Mouse (Mus musculus): ENCODE measurements at regions not wholly inside any gene's neighbourhood (a gene's known extent, or its start where the extent isn't known, plus 50 kb on each side); places are given as distances from the start of the nearest gene placed in this dataset.

DNA sequence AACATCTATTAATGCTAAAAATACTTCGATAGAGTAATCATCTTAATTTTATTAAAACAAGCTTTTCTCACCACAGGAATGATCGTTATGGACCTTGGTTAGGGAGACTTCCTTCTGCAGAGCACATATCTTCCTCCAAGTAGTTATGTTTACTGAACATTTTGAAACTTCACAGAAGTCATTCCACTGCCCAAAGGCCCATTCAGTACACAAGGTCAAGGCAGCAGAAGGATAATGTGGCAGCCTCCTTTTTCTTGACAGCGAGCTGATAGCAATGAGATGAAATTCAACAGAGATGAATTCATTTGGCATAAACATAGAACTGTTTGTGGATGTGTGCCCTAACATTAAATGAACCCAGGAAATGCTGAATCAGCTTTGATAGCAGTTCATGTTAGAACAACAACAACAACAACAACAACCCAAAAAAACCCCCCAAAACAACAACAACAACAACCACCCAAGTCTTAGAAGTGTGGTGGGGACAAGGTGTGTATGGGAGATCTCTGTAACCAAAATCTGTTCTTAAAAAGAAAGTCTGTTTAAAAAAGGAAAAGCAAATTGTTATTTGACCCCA is 56.6 kb upstream of the Raph1 start:
- Histone ChIP-seq H3K27ac (ENCODE audit: low read length) (no peak overlapping the region), H3K36me3 (ENCODE audit: control insufficient read depth, insufficient read depth) (no peaks in the 10 kb centered on the region), H3K27me3 (ENCODE audit: control insufficient read depth, insufficient read depth, low read depth, low read length) (no peaks in the 10 kb centered on the region), H3K4me2 (ENCODE audit: low read depth, low read length) (no peak overlapping the region), H3K4me1 (ENCODE audit: control insufficient read depth, low read depth, low read length) (no peaks in the 10 kb centered on the region; the same call in 1 of the 2 replicates), H3K4me3 (ENCODE audit: low read depth, low read length) (no peak overlapping the region), H3K9ac (ENCODE audit: low read depth, low read length) (no peak overlapping the region), H3K9me3 (replicated peaks; ENCODE audit: control insufficient read depth, low read length) (no peaks in the 10 kb centered on the region)
- 57% methylated on average over 3 of the region's 3 CpGs for WGBS (ENCODE audit: insufficient replicate concordance)
- no peak for ATAC-seq (ENCODE audit: low read depth)

DNA sequence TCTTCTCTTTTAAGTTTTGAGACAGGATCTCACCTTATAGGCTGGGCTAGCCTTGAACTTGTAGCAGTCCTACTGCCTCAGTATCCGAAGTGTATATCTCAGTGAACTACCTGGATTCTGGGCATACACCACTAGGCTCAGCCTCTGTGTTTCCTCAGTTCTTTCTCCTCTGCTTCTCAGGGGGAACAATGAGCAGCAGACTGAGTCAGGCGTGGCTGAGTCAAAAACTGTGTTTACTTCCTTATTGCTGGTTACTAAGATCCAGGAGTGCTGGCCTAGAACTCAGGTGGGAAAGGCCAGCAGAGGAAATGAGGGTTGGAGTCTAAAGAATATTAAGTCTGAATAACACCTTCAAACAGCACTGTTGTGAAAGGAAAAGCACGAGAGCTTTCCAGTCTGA is 54.9 kb upstream of the Raph1 start:
- Histone ChIP-seq H3K27ac (ENCODE audit: low read length) (no peak overlapping the region), H3K4me1 (ENCODE audit: control insufficient read depth, low read depth, low read length) (no peaks in the 10 kb centered on the region), H3K4me3 (ENCODE audit: low read depth, low read length) (no peak overlapping the region), H3K36me3 (ENCODE audit: control insufficient read depth, insufficient read depth) (no peaks in the 10 kb centered on the region), H3K9ac (ENCODE audit: low read depth, low read length) (no peak overlapping the region), H3K27me3 (ENCODE audit: control insufficient read depth, insufficient read depth, low read depth, low read length) (no peaks in the 10 kb centered on the region), H3K4me2 (ENCODE audit: low read depth, low read length) (no peak overlapping the region), H3K9me3 (replicated peaks; ENCODE audit: control insufficient read depth, low read length) (no peaks in the 10 kb centered on the region)
- ATAC-seq (ENCODE audit: low read depth): no peak
- WGBS (ENCODE audit: insufficient replicate concordance): 53% methylated on average over 3 of the region's 3 CpGs

DNA sequence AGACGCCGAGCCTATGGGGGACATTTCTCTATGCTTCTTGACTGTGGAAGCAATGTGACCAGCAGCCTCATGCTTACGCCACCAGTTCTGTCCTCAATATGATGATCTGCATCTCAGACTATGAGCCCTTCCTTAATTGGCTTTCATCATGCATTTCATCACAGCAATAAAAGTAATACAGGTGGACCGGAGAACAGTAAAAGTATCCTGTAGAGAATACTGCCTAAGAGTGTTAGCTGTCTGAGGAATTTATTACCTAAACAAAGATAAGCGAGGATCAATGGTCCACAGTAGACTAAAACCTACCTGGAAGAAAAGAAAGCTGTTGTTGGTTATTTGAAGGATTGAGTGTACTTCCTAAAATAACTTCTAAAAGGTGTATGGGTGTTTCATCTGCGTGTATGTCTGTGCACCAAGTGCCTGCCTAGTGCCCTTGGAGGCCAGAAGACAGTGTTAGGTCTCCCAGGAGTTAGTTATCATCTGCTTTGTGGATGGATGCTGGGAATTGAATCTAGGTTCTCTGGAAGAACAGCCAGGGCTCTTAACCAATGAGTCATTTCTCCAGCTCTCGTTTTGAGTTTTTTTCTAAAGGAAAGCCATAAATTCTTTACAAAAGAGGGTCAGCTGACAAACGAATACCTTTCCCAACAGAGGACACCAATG is 54.3 kb upstream of the Raph1 start:
- Histone ChIP-seq H3K9me3 (replicated peaks; ENCODE audit: control insufficient read depth, low read length) (no peaks in the 10 kb centered on the region), H3K4me2 (ENCODE audit: low read depth, low read length) (no peak overlapping the region), H3K4me1 (ENCODE audit: control insufficient read depth, low read depth, low read length) (no peaks in the 10 kb centered on the region), H3K36me3 (ENCODE audit: control insufficient read depth, insufficient read depth) (no peaks in the 10 kb centered on the region), H3K9ac (ENCODE audit: low read depth, low read length) (no peak overlapping the region), H3K27me3 (ENCODE audit: control insufficient read depth, insufficient read depth, low read depth, low read length) (no peaks in the 10 kb centered on the region), H3K4me3 (ENCODE audit: low read depth, low read length) (no peak overlapping the region), H3K27ac (ENCODE audit: low read length) (no peak overlapping the region)
- no peak for ATAC-seq (ENCODE audit: low read depth)
- WGBS (ENCODE audit: insufficient replicate concordance): 58% methylated on average over 8 of the region's 8 CpGs

DNA sequence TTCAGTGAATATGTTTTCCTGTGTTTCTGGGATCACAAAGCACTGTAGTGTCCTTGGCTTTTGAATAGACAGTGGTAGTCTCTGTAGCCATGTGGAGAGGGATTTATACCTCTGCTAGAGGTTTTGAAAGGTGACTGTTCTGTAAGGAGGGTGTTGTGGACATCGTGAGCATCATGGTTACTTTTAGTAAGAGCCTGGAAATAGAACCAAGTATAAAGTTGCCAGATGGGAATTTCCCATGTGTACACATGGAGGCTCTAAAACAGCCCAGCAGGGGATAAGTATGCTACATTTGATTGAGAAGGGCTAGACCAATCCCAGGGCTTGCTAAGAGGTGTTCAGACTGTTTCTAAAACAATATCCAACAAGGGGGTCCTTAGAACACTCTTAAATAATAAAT is 51.5 kb upstream of the Raph1 start:
- Histone ChIP-seq H3K36me3 (ENCODE audit: control insufficient read depth, insufficient read depth) (no peaks in the 10 kb centered on the region), H3K4me3 (ENCODE audit: low read depth, low read length) (no peak overlapping the region), H3K4me1 (ENCODE audit: control insufficient read depth, low read depth, low read length) (no peaks in the 10 kb centered on the region), H3K9me3 (replicated peaks; ENCODE audit: control insufficient read depth, low read length) (no peaks in the 10 kb centered on the region), H3K9ac (ENCODE audit: low read depth, low read length) (no peak overlapping the region), H3K27me3 (ENCODE audit: control insufficient read depth, insufficient read depth, low read depth, low read length) (no peaks in the 10 kb centered on the region), H3K27ac (ENCODE audit: low read length) (no peak overlapping the region), H3K4me2 (ENCODE audit: low read depth, low read length) (no peak overlapping the region)
- WGBS (ENCODE audit: insufficient replicate concordance): 61% methylated on average over 1 of the region's 1 CpGs
- ATAC-seq (ENCODE audit: low read depth): no peak

DNA sequence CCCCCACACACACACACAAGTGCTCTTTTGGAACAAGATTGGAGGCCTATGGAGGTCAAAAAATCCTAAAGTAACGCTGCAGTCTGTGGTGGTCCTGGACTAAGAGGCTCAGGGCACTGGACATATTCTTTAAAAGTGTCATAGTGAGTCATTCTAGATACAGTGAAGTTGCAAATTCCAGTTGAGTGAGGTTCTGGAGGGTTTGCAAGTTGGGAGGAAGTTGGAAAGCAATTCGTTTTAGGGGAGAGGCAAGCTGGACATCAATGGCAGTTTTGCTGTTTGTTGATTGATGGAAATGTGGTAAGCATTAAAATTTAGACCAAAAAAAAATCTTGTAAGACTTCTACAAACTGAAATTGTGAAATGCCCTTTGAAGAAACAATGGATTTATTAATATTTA is 50.0 kb upstream of the Raph1 start:
- Histone ChIP-seq H3K4me3 (ENCODE audit: low read depth, low read length) (no peak overlapping the region), H3K9me3 (replicated peaks; ENCODE audit: control insufficient read depth, low read length) (no peaks in the 10 kb centered on the region), H3K9ac (ENCODE audit: low read depth, low read length) (no peak overlapping the region), H3K27me3 (ENCODE audit: control insufficient read depth, insufficient read depth, low read depth, low read length) (no peaks in the 10 kb centered on the region), H3K4me2 (ENCODE audit: low read depth, low read length) (no peak overlapping the region), H3K4me1 (ENCODE audit: control insufficient read depth, low read depth, low read length) (no peaks in the 10 kb centered on the region), H3K27ac (ENCODE audit: low read length) (no peak overlapping the region), H3K36me3 (ENCODE audit: control insufficient read depth, insufficient read depth) (no peaks in the 10 kb centered on the region)
- ATAC-seq (ENCODE audit: low read depth): no peak
- 47% methylated on average over 2 of the region's 2 CpGs for WGBS (ENCODE audit: insufficient replicate concordance)

All from liver, embryonic 16.5 days (tissue).